Comparison of ENCODE assay signal across 9 mouse cellular contexts in genomic region chr12:29083426-29084221, GRCm38 (mm10).
DNase-seq lines count a peak whose midpoint lies in the region; ATAC-seq and TF ChIP-seq lines count a peak whose summit lies in the region.
"Had no signal": no experiment of that assay in that cellular context is flagged by ENCODE, and none has a peak within 500 bp of the region (broad histone marks: within the 10 kb centered on the region; RNA-seq: fewer than 3 reads in every experiment).

No protein-coding gene starts in this region.

- no peak overlapping the region for H3K4me2 ChIP-seq in kidney, embryonic 14.5 days (replicated peaks; ENCODE audit: low read depth, low read length)
- no peak overlapping the region for H3K4me2 ChIP-seq in intestine, embryonic 15.5 days (replicated peaks)
- H3K4me2 ChIP-seq: limb, embryonic 13.5 days had no signal

- H3K9ac ChIP-seq in kidney, embryonic 14.5 days (ENCODE audit: low read depth, low read length), result no peak overlapping the region
- H3K9ac ChIP-seq in intestine, embryonic 15.5 days, result no peak overlapping the region
- H3K9ac ChIP-seq: limb, embryonic 13.5 days had no signal

- no peaks in the 10 kb centered on the region for H3K36me3 ChIP-seq in kidney, embryonic 14.5 days (ENCODE audit: control insufficient read depth, insufficient read depth, low read length)
- no peaks in the 10 kb centered on the region for H3K36me3 ChIP-seq in kidney, adult 2 months (ENCODE audit: control insufficient read depth, insufficient read depth, low read length)
- no peaks in the 10 kb centered on the region for H3K36me3 ChIP-seq in intestine, embryonic 15.5 days
- H3K36me3 ChIP-seq: limb, embryonic 13.5 days had no signal

- TF ChIP-seq CTCF in kidney, adult 2 months (conservative IDR thresholded peaks at IDR 0.05; ENCODE audit: insufficient read depth, insufficient read length, low read depth, low read length), result no peak
- no peak for TF ChIP-seq CTCF in olfactory bulb, adult 2 months (IDR thresholded peaks at IDR 0.05; ENCODE audit: insufficient read depth, low read depth, low read length)

- no peaks in the 10 kb centered on the region for H3K4me1 ChIP-seq in kidney, embryonic 14.5 days (ENCODE audit: control insufficient read depth, insufficient read depth, low read length)
- no peaks in the 10 kb centered on the region; the same call in 1 of the 2 replicates for H3K4me1 ChIP-seq in kidney, adult 2 months (ENCODE audit: control insufficient read depth, insufficient read depth, low read length)
- H3K4me1 ChIP-seq in olfactory bulb, adult 2 months (ENCODE audit: control insufficient read depth, insufficient read depth, low read length), result peaks cover 13% of the 10 kb centered on the region
- no peaks in the 10 kb centered on the region for H3K4me1 ChIP-seq in intestine, embryonic 15.5 days (replicated peaks)
- H3K4me1 ChIP-seq: limb, embryonic 13.5 days had no signal

- no peak overlapping the region for H3K4me3 ChIP-seq in kidney, embryonic 14.5 days (ENCODE audit: low read length)
- H3K4me3 ChIP-seq in kidney, adult 2 months (ENCODE audit: insufficient read depth, low read depth, low read length), result no peak overlapping the region
- no peak overlapping the region for H3K4me3 ChIP-seq in olfactory bulb, adult 2 months (ENCODE audit: insufficient read depth, low read depth, low read length)
- no peak overlapping the region for H3K4me3 ChIP-seq in intestine, embryonic 15.5 days (replicated peaks)
- H3K4me3 ChIP-seq: limb, embryonic 13.5 days had no signal

- no peaks in the 10 kb centered on the region for H3K9me3 ChIP-seq in kidney, embryonic 14.5 days (ENCODE audit: control insufficient read depth, low read length)
- H3K9me3 ChIP-seq in intestine, embryonic 15.5 days, result no peaks in the 10 kb centered on the region
- H3K9me3 ChIP-seq: limb, embryonic 13.5 days had no signal

- DNase-seq in kidney, adult 2 months, result no peak
- DNase-seq in cerebellum, postnatal 14 days, result peak; percentile 73 to 76
- DNase-seq in layer of hippocampus, adult 18-20 months (ENCODE audit: low spot score in 2 of 2), result peak; percentile 71 to 82
- no peak for DNase-seq in ovary, adult 18-20 months (ENCODE audit: low spot score)

- no peak overlapping the region for H3K27ac ChIP-seq in kidney, embryonic 14.5 days (ENCODE audit: low read depth, low read length)
- no peak overlapping the region for H3K27ac ChIP-seq in kidney, adult 2 months (ENCODE audit: insufficient read depth, low read depth, low read length)
- peak overlapping the region; percentile 60 for H3K27ac ChIP-seq in olfactory bulb, adult 2 months (ENCODE audit: insufficient read depth, low read depth, low read length)
- no peak overlapping the region for H3K27ac ChIP-seq in intestine, embryonic 15.5 days
- H3K27ac ChIP-seq: limb, embryonic 13.5 days had no signal

- no peaks in the 10 kb centered on the region for H3K27me3 ChIP-seq in kidney, embryonic 14.5 days (ENCODE audit: control insufficient read depth, insufficient read depth, low read length)
- no peaks in the 10 kb centered on the region for H3K27me3 ChIP-seq in kidney, adult 2 months (replicated peaks; ENCODE audit: control insufficient read depth, insufficient read depth, low read length)
- no peaks in the 10 kb centered on the region for H3K27me3 ChIP-seq in intestine, embryonic 15.5 days (replicated peaks)
- H3K27me3 ChIP-seq: limb, embryonic 13.5 days had no signal

- WGBS in kidney, embryonic 14.5 days, result 62% methylated on average over 13 of the region's 13 CpGs
- WGBS in kidney, adult 2 months, result 28% methylated on average over 13 of the region's 13 CpGs
- 21% methylated on average over 13 of the region's 13 CpGs for WGBS in olfactory bulb, adult 2 months
- WGBS in intestine, embryonic 15.5 days, result 66% methylated on average over 13 of the region's 13 CpGs

- 0 out of 2 replicates have a peak, but pooled peaks have one; percentile 39 for ATAC-seq in kidney, embryonic 14.5 days (ENCODE audit: low FRiP score, low TSS enrichment)
- no peak for ATAC-seq in granulocyte monocyte progenitor cell, adult 5-6 weeks (replicated peaks; ENCODE audit: poor library complexity, severe bottlenecking)
- ATAC-seq in intestine, embryonic 15.5 days, result no peak

- TF ChIP-seq POLR2A in kidney, adult 2 months (IDR thresholded peaks at IDR 0.05; ENCODE audit: low read depth, low read length), result no peak
- no peak for TF ChIP-seq POLR2A in olfactory bulb, adult 2 months (IDR thresholded peaks at IDR 0.05; ENCODE audit: insufficient read depth, low read depth, low read length)

Comparison
In these comparisons a context has a peak if more than half of its experiments do, and no peak if none do; other contexts are left out.
1. DNase-seq: peak in cerebellum, postnatal 14 days (2 of 2) and layer of hippocampus, adult 18-20 months (2 of 2); none in kidney, adult 2 months (single experiment) and ovary, adult 18-20 months (single experiment).